Mouse (Mus musculus): ENCODE measurements around the gene Cbx2.

Cbx2 gene

DNA sequence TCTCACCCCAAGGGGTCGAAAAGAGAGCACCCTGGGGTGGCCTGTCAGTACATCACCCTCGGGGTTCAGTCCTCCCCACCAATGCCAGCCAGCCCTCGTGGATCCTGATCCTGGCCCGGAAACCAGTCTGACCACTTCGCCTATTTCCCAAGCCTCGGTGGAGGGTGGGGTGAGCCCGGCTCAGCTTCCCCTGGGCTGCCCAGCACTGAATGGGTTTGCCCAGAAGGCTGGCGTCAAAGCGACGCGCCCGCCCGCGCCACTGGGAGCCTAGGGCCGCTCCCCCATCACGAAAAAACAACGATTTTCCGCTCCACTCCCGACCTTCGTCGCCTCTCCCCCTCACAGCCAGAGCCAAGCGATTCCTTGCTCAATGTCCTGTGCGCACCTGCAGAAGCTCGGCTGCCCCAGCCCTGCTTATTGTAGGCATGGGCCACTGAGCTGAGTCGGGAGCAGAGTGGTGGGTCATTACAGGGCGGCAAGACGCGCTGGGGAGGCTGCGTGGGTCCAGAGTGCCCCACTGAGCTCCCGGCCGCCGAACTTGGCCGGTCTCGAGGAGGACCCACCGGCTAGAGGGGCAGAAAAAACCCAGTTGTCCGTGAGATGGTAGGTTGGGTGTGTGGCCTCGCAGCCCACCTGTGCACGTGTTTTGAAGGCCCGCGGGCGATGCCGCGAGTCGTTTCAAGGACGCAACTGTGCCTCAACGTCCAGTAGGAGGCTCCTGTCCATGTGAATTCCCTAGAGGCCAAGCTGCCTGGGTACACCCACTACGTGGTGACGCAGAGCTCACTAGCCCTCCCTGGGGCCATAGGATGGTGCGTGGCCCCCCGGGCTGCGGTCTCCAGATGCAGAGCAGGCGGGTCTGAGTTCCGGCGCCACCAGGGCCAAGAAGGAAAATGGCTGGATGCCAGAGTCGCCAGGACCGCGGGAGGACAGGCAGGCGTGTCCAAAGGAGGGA, 35.6 kb downstream of the Cbx2 start:
- DNase-seq = peak in 1 of 2 experiments; percentile 19

DNA sequence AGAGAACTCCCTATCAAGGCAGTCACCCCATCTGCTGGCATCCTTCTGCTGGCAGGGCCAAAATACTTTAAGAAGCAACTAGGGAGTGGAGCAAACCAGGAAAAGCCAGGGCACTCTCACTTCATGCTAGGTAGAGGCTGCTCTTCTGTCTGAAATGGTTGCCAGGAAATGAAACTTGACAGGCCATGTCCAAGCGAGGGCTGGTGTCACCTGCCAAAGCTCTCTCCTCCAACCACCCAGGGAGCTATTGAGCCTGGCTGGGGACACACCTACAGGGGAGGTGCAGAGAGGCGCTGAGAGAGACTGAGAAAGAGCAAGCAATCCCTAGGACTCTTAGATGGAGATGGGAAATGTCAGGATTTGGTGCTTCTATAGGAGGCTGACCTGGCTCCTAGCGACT, 36.5 kb downstream of the Cbx2 start:
- no peak for DNase-seq

DNA sequence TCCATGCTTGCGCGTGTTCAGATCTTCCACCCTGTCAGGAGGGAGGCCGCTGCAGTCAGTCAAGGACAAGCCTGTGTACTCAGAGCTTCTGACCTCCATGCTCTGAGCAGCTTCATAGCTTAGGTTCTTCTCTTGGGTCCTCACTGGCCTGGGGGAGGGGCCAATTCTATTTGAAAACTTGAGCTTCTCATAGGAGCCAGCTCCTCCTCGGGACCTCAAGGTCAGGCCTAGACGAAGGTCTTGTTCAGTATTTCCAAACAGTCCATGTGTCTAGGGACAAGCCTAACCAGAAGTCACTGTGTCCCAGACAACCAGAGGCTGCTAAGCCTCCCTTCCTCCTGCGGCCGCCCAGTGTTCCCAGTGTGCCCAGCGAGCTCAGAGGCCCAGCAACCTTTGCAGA, 44.1 kb downstream of the Cbx2 start:
- DNase-seq = no peak

DNA sequence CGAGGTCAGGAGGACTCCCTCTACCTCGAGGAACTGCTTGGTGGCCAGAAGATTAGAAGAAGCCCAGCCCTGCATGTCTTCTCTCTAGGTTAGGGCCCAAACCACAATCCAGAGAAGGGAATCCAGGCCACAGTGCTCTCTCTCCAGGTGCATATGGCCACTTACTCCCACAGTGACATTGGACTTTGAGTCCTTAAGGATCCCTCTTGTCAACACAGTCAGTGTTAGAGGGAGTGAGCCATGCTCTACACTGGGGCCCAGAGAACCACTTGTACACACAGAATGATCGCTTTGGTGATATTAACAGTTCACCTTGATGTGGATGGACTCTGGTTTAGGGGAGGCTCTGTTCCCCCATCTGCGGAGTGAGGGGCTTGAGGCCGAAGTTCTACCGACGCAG, 49.5 kb downstream of the Cbx2 start:
- no peak for DNase-seq

DNA sequence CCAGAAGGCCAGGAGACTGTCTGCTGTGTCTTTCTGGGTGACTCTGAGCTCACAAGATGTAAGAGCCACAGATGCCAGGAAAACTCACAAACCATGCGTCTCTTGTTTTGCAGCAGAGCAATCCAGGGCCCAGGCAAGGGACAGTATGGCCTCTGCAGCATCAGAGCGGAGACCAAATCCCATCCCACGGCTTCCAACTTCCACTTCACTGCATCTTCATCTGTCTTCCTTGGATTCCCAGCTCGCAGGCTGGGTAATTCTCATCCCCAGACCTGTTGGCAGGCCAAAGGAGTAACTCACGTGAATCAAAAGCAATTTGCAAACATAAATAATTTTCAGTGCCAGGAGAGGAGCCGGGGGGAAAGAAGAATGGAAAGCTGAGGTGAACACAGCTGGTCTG, 50.2 kb downstream of the Cbx2 start:
- no peak for DNase-seq

DNA sequence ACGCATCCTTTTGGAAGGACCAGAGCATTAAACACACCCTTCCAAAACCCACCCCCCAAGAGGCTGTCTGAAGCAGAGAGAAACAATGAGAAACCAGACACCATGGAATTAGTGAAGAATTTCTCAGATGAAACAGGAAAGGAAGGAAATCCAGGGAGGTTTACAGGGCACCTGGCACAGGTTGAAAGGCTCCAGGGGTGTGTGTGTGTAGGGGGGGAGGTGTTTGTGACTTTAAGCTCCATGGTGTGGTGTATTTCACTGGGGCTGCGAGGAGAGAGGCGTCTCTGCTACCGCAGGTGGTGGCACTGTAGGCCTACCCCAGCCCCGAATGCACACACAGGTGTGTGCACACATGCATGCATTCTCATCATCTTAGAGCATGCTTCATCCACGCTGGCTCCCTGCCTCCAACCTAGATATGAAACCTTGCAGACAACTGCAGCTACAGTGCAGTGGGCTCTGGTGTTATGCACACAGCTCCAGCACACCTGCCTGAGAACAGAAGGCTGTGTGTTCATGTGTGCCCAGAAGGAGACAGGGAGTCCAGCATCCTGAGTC, 51.2 kb downstream of the Cbx2 start:
- no peak for DNase-seq

DNA sequence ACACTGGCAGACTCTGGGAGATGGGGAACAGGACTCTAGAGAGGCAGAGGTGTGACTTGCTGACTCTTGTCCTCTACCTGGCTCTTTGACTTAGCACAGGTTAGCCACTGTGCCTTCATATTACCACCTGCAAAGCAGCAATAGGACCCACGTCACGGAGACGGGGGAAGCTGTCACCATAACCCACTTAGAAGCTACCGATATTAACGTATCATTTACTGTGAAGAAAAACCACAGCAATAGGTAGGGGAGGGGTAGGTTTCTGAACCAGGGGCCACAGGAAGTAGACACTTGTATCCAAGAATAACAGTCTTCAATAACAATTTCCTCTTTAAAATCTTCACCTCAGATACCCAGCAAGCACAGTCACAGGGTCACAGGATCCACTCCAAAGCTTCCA, 53.0 kb downstream of the Cbx2 start:
- no peak for DNase-seq

DNA sequence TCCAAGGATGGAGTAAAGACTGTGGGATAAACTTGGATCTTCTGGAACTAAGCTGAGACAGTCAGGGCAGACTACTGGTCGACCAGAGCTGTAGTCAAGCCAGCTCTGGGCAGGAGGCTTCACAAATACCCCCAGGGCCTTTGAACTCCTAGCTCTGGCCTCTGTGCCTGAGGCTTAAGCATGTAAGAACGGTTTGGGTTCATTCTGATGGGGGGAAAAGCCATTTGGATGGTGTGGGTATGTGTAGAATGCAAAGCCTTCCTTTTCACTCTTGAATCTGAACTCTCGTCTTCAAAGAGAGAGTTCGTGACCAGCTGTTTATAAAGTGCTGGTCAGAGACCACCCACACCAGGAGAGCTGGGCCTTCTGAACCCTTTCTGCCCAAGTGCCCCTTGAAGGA, 55.0 kb downstream of the Cbx2 start:
- no peak for DNase-seq

DNA sequence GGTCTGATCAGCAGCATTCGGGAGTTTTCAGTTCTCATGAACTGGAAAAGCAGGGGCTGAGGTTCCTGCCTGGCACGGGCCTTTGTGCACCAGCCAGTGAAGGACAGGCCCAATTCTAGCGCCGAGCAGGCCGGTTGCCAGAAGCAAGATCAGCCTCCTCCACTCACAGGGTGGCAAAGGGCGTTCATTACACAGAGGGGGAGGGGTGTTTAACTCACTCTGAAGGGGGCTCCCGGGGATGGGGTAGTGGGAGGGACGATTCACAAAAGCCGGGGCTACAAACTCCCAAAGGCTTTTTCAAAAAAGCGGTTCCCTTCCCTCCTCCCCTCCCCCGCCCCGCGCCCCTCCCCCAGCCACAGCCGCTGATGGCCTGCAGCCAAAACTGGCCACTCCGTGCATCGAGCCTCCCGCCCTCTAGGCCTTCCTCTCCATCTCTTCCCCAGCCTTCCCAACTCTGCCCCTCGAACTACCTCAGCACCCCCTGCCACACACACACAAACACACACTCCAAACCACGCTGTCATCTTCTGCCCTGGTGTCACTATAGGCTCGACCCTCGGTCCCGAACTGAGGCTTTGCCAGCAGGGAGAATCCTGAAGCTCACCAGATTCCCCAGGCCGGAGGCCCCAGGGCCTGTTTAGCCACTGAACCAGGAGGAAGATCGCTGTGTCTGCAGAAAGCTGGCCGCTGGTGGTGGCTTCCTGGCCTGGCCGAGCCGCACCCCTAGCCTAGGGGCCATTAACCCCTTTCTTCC, 56.1 kb downstream of the Cbx2 start:
- DNase-seq = no peak

DNA sequence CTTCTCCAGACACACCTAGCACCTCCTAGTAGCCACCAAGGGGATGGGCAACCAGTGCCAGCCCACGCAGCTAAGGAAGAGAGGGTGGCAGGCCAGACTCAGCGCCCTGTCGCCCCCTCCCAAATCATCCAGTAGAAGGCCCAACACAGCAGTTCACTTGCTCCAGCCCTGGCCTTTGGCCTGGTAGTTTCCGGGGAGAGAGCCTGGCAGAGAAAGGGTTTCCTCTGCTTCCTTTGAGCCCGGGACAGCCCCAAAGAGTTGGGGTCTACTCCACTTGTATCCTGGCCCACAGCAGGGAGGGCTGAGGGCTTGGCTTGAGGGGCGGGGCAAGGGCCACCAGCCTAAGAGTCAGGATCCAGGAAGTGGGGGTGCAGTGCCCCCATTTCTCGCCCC, 56.7 kb downstream of the Cbx2 start:
- DNase-seq = no peak

DNA sequence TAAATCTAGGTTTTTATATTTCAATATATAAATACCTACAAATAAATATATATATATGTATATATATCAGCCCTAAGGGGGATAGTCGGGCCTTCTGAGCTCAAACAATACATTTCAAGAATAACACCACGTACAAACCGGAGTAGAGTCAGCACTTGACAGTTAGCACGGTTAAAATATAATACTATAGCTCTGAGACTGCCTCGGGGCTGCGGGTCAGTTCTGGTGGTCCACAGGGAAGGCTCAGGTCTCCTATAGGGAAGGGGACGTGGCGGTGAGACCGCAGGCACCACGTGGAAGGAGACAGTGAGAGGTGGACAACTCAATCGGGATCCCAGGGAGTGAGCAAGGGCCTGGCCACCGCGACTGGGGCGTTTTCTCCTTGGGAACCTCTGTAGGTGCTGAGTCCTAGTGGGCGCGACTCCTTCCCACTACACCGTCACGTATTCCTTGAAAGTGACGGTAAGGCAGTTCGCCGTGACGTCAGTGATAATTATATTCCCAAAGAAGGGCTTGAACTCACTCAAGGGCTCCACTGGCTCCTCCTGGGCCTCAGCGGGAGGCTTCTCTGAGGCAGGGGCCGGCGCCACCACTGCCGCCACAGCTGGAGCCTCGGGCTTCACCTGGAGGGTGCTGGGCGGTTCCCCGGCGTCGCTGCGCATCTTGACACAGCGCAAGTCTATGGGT, 57.8 kb downstream of the Cbx2 start:
- DNase-seq = no peak
